Mouse (Mus musculus) c-Kit-positive CD71-positive TER-119-negative erythroid progenitor cells, embryonic 14.5 days (primary cell): ENCODE results near the gene Gm26938.
A peak's percentile ranks its signal among the peaks of the same experiment; 100 is the strongest.

Experiments
- DNase-seq: peaks from one replicate; pipeline ENCODE4 v3.0.0-alpha.2; 2013; ENCODE audit warnings: low read depth

Gm26938 gene

GRCm38 (mm10) chr5:139794137-139794536 is 32.1 kb downstream of the Gm26938 start:
- no peak for DNase-seq

- no peak for DNase-seq
These were observed 32.7 kb downstream of the Gm26938 start for GRCm38 (mm10) chr5:139793338-139794089.

GRCm38 (mm10) chr5:139792966-139793337 is 33.3 kb downstream of the Gm26938 start:
- no peak for DNase-seq

- no peak for DNase-seq
These were observed 33.9 kb downstream of the Gm26938 start for GRCm38 (mm10) chr5:139792159-139792775.

- peak; percentile 93 for DNase-seq
These were observed 34.7 kb downstream of the Gm26938 start, which contains the start of gene Mafk for GRCm38 (mm10) chr5:139791227-139792158. Gene Mafk, plus strand, starts transcription at chr5:139791513.

- DNase-seq = no peak
These were observed 36.7 kb downstream of the Gm26938 start for GRCm38 (mm10) chr5:139789466-139789865.

- no peak for DNase-seq
These were observed 44.8 kb downstream of the Gm26938 start for GRCm38 (mm10) chr5:139781406-139781805.

- no peak for DNase-seq
These were observed 49.2 kb downstream of the Gm26938 start for GRCm38 (mm10) chr5:139776966-139777365.

- peak; percentile 94 for DNase-seq
These were observed 50.8 kb downstream of the Gm26938 start, which contains the start of gene Ints1 for GRCm38 (mm10) chr5:139775216-139775926. Gene Ints1, minus strand, starts transcription at chr5:139775674.

- DNase-seq = no peak
These were observed 58.0 kb downstream of the Gm26938 start for GRCm38 (mm10) chr5:139768216-139768615.

GRCm38 (mm10) chr5:139764296-139764695 is 61.9 kb downstream of the Gm26938 start:
- peak; percentile 30 for DNase-seq

- no peak for DNase-seq
These were observed 68.1 kb downstream of the Gm26938 start for GRCm38 (mm10) chr5:139758096-139758495.
